Mouse (Mus musculus) T-cell, adult 2 months (primary cell): Measurements from ENCODE around the gene Fam129b.

Experiments
- DNase-seq: peaks from one replicate; pipeline ENCODE4 v3.0.0; 2022; ENCODE audit warnings: low spot score

Fam129b gene

GRCm38 (mm10) chr2:32964659-32965457, 88.9 kb downstream of the Fam129b start:
- DNase-seq = no peak

DNA sequence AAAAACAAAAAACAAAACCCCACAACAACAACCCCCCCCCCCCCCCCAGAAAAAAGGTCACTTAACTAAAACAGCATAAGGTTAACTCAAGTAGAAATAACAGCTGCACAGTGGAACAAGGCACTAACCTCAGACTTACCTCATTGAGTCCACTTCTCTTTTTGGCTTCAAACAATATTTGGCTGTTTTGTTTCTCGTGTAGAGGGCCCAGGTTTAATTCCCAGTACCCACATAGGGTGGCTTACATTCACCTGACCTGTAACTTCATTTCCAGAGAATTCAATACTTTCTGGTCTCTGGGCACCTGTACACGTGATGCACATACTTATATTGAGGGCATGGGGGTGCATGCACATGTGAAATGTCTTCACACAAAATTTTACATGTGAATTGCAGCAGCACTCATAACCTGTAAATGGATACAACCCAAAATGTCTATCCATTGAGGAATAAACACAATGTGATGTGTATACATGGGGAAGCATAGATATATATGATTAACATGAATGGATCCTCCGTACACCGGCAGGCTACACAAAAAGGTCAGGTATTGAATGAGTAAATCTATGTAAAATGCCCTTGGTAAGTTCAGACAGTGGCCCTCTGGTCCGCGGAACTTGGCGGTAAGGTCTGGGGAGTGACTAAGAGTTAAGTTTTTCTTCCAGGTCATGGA, 89.7 kb downstream of the Fam129b start:
- no peak for DNase-seq

DNA sequence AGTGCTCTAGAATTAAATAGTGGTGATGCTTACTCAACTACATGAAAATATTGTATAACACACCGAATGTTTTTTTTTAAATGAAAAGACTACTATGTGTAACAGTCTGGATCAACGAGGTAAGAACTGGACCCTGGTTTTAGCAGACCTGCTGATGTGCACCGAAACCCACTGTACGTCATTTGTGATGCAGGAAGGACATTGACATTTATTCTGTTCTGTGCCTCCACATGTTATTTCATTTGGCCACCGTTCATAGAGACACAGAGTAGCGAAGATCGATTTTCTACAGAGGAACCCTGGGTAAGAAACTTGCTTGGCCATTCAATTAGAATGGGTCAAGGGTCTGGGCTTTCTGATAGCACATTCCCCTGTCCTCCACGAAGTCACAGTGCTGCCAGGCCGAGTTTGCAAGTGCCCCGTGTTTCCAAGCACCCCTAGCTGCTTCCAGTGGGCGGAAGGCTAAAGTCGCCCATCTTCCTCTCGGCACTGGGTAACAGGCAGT, 90.3 kb downstream of the Fam129b start:
- no peak for DNase-seq

DNA sequence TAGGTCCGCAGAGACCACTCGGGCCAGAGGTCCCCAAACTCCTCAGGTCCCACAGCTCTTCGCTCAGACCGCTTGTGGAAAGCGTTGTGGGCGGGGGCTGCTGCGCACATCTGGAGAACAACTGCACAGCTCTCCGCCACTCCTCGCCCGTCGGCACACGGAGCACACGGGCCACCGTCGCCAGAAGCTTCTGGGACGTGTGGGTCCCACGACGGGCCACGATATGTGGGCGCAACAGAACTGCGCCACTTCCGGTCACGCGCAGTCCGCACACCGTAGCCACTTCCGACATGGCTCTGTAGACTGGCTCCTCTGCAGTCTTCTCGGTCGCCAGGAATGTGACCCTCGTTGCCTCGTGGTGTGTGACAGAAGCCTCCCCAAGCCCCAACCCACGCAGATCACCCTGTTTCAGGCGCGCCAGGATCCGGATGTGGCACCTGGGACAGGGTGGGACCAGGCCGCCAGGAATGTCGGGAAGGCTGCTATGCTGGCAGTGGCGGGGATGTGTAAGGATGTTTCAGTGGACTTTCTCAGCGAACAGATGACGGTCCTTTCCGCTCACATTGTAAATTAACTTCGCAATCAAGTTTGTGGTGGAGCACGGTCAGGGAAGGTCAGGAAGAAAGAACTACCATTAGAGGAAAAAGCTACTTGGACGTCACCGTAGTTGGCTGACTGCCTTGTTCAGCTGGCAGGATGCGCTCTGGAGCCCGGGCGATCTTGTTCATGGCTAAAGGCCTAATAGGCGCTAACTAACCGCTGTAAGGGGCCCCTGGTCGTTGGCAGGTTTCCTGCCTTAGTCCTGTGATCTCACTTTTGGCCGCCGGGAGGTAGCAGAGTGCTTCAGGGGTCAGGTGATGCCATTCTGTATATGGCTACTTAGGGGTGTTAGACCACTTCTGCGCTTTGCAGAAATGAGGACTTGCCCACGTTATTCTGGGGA, 91.0 kb downstream of the Fam129b start:
- DNase-seq = peak; percentile 84

DNA sequence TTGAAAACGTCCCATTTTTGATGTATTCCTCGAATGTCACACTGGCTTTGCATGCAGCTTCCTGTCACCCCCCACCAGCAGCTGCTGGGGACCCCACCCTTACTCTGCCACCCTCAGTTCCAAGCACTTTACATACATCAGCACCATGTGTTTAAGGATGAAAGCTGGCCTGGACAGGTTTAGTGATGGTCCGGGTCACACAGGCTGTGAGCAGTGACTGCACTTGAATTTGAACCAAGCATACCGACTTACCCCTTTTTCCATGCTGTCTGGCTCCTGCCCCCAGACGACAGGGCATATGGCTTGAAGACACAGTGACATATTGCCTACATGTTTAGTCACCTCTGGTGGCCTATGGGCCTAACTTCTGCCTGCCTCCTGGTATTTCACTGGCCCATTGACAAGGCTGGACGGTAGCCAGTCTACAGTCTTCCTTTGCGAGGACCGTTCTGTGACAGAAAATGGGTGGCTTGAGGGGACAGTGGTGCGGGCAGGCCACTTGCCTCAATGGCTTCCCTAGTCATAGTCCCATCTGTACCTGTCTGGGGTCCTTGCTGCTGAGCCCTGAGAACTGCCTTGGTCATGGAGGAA, 92.2 kb downstream of the Fam129b start:
- no peak for DNase-seq

- no peak for DNase-seq
Observed at GRCm38 (mm10) chr2:32969326-32969725, 93.4 kb downstream of the Fam129b start.

DNA sequence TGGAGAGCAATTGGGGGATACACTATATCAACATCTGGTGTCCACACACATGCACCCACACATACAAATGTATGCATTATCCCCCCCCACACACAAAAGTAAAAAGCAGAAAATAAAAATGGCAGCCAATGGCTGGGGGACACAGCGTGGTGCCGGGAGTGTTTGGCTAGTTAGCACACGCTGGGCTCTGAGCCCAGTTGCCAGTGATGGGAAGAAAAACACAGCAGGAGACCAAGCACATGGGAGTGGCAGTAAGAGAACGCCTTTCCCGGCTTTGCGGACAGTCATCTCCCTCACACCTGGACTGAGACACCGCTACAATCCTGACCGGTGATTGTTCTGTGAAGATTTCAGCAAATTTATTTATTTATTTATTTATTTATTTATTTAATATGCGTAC, 95.3 kb downstream of the Fam129b start:
- no peak for DNase-seq

DNA sequence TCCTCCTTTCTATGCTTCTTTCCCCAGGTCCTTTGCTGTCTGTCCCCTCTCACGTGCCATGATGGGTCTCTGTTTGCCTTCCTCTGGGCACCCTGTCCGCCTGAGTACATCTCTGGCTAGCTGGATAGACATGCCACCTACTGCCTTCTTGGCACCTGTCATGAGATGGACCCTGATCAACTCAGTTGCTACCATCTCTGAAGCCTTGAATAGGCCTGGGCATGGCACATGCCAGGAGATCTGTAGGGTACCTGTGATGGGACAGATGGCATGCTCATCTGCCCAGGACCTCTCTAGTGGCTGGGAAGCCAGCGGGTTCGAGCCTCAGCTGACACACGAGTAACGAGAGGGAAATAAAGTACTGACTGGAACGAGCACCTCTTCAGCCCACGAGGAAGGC, 98.3 kb downstream of the Fam129b start:
- DNase-seq = no peak
